Mouse (Mus musculus): ENCODE data around the gene Cybrd1.

The Cybrd1 gene

GRCm38 (mm10) chr2:71117797-71118708, at the start of gene Cybrd1:
TSS of gene Cybrd1 (plus strand) at chr2:71117923.
- peak; percentile 54 for DNase-seq

GRCm38 (mm10) chr2:71071601-71072000, 46.1 kb upstream of the Cybrd1 start:
- no peak for DNase-seq

- no peak for DNase-seq
Measured at GRCm38 (mm10) chr2:71073330-71073729, 44.4 kb upstream of the Cybrd1 start.

DNA sequence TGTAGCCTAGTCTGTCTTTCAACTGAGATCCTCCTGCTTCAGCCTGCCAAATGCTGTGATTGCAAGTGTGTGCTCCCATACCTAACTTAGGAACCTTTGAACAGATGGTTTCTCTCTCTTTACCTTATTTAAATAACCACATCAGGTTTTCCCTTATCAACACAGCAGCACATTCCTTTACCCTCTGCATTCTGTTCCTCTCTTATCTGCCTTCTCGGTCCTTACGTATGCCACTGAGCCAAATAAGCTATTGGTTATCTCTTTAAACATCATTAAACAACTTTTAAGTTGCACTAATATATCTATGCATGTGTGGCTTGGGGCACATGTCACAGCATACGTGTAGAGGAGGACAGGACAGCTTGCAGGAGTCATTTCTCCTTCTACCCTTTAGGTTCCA, 43.9 kb upstream of the Cybrd1 start:
- no peak for DNase-seq

DNA sequence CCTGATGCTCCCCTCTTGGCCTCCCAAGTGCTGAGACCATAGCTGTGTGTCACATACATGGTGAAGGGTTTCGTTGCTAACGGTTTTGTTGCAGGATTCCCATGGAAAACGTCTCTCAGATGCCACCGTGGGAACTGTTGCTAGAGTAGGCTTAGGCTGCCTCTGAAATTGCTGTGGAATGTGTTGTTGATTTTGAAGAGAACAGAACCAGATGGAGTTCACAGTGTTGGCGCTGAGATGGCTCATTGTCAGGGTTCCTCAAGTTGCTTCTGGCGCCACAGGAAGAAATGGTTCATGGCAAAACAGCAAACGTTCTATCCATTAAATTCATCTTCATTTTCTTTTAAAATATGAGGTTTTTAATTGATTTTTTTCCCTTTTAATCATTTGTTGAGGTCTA, 35.3 kb upstream of the Cybrd1 start:
- no peak for DNase-seq

DNA sequence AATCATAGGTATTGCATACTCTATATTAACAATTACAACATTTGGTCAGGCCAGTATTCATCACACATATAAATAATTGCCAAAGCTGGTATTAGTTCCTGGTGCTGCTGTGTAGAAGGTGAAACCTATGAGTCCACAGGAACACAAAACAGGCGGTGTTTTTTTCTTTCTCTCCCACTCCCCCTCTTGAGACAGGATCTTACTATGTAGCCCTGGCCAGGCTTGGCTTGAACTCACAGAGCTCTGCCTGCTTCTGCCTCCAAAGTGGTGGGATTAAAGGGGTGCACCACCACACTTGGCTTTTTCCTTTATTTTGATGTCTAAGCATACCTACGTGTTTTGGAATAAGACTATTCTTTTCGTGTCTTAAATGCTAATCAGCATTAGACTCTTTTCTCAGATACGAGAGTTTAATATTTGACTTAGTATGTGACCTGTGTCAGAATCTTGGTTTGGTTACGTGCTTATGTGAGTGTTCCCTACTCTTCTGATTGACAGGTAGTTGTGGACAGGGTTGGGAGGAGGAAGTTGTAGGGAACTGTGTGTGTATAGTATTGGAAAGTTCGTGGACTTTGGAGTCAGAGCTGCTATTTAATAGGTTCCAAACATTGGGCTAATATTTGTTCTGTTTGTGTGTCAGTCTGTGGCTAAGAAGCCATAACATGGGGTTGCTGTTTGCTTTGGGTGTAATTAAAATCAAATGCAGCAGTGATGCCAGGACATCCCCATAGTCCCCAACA, 34.1 kb upstream of the Cybrd1 start:
- DNase-seq, result no peak

- no peak for DNase-seq
Measured at GRCm38 (mm10) chr2:71089766-71090165, 28.0 kb upstream of the Cybrd1 start.

DNA sequence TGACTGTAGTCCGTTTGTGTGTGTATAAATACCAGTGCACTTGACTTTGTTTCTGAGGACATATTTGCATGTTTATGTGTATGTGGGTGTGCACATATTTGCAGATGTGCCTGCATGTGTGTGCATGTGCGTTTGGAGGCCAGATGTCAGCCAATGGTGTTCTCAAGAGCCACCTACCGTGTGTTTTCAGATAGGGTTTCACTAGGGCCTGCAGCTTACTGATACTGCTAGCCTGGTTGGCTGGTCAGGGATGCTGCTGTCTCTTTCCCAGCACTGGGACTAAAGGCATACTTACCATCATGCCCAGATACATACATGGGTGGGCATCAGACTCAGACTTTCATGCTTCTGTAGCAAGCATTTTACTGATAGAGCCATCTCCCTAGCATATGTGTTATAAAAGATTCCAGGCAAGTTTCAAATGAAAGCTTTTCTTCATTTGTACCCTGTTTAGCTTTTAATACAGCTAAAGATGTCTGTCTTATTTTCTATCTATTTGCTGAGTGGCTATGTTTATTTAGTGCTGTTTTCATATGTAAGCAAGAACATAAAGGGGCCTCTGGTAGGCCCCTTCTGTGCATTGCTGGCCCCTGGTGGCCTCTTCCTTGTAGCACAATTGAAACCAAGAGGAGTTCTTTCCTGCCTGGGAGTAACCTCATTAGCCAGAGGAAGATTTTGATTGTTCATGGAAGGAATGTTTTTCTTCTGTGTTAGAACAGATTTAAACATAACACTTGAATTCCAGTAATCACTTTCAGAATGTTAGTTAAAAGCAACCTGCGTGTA, 26.9 kb upstream of the Cybrd1 start:
- peak; percentile 76 for DNase-seq

DNA sequence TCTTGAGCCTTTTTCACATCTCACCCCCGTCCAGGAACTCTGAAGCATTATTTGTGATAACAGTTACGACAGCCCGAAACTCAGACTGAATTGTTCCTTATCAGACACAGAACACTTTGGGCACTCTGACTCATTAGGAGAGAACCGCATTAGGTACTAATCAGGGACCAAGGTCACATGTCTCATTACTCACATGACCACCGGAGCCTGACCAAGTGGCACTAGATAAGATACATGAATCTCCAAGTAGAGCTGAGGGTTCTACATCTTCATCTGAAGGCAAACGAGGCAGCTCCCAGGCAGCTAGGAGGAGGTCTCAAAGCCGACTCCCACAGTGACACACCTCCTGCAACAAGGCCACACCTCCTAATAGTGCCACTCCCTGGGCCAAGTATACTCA, 21.6 kb upstream of the Cybrd1 start:
- DNase-seq, result no peak

DNA sequence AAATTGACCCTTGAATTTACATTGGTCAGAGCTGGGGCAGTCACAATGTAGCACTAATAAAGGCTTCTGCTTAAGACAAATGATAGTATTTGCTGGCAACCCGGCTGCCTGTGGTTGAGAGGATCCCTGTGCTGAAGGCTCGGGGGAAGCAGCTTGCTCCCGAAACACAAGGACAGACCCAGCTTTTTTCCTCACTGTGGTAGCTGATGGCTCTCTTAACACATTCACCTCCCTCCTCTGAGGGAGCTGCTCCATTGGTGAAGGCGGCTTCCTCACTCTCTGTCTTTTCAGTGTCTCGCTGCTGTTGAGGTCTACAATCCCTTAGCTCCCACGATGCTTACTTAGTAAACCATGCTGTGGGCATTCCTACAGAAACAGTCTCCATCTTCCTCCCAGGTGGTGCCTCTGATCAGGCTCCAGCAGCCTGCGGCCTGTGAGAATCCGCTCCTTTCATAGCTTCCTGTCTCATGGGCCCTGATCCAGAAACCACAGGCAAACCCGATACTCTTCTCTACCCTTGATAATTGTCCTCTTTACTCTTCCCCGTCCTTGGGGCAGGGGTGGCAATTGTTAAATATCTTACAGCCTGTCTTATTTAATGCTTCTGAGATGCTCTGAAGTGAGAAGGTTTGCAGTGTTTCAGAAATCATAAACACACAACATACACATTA, 15.0 kb upstream of the Cybrd1 start:
- DNase-seq, result no peak

GRCm38 (mm10) chr2:71103292-71103680, 14.4 kb upstream of the Cybrd1 start:
- DNase-seq, result no peak

DNA sequence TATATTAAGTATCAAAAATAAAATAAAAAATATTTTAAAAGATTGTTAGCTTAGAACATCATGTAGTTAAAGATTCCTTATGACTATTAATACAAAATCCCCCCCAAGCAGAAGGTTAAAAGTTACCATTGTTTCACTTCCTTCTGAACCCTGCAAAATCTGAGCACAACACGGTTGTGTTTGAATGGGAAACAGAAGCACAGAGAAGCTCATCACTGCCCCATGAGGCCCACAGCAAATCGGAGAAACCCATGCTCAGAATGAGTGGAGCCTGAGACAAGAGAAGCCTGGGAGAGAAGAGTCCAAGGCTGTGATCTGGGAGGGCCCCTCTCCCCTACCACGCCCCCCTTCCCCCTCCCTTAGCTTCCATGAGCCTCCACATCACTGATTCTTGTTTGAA, 13.0 kb upstream of the Cybrd1 start:
- DNase-seq, result no peak

DNA sequence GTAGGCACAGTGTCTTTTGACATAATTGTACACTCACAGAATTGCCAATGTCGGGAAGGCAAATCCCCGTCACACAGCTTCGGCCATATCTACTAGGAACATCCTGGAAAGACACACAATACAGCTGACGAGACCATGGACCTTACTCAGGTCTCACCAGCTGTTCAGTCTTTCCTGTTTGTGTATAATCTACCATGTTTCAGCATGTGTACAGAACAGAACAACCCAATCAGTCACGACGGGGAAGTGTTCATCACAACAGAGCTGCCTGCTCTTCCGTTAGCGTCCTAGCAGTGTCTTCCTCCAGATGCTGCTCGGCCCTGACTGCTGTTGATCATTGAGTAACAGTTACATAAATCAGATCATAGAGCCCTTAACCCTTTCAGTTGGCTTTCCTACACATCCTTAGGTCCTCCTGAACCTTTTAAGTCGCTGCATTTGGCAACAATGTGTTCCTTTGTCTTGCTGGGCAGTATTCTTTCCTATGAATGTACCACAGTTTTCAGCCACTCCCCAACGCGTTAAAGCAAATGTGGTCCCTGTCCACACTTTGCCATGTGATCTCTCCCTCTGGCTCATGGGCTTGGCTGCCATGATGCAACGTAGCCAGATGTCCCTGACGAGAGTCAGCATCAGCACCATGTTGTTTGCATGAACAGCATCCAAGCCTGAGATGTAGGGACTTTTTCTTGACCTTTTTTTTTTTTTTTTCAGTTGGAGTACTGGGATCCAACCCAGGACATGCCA, 12.1 kb upstream of the Cybrd1 start:
- DNase-seq, result no peak

- DNase-seq, result no peak
Measured at GRCm38 (mm10) chr2:71107225-71107624, 10.5 kb upstream of the Cybrd1 start.

DNA sequence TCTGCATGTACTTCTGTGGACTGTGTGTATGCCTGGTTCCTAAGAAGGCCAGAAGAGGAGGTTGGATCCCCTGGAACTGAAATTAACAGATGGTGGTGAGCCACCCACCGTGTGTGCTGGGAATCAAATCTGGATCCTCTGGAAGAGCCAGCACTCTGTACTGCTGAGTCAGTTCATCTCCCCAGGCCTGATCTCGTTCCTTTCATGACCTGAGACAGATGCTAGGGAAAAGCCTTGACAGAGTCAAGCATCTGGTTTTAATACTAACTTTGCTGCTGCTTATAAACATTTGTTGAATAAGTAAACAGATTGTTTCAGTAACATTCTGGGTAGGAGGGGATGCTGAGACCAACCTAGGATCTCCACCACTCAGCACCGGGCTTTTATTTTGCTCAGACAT, 9.2 kb upstream of the Cybrd1 start:
- DNase-seq, result no peak

DNA sequence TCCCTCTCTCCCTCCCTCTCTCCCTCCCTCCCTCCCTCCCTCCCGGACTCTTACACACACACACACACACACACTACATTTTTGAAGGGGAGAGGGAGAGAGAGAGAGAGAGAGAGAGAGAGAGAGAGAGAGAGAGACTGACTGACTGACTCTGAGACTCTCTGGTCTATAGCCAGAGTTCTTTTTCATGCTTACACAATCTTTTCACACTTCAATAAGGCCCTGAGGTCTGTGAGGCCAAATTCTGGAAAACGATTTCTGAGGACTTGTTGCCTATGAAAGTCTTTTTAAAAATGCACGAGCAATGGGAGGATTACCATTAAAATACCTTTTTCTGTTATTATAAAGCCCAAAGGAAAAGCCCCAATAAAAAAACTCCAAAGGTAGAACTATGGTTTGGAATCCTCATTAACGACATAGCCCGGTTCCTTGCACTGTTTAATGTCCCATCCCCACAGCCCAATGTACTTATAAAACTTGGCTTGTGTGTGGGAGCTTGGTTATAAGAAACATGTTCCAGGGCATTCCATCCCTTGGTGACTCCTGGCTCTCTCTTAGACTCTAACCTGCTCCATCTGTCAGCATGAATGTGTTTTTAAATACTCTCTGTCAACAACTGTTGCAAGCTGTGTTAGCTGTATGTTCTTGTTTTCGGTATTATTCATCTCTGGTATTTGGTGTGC, 4.1 kb upstream of the Cybrd1 start:
- DNase-seq, result no peak

GRCm38 (mm10) chr2:71116151-71116550, 1.6 kb upstream of the Cybrd1 start:
- DNase-seq, result peak; percentile 53

DNA sequence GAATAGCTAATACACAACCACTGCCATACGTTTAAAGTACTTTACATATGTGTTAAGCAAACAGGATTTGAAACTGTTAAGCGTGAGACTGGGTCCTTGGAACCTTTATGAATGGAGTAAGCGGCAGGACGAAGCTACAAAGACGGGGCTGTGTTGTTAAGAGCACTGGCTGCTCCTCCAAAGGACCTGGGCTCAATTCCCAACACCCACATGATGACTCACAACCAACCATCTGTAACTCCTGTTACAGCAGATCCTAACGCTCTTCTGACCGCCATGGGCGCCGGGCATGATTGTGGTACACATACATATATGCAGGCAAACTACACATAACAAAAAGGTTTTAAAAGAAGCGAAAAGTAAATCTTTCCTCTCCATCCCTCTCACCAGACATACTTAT, 3.1 kb downstream of the Cybrd1 start:
- no peak for DNase-seq

- DNase-seq, result no peak
Measured at GRCm38 (mm10) chr2:71121406-71121805, 3.7 kb downstream of the Cybrd1 start.

DNA sequence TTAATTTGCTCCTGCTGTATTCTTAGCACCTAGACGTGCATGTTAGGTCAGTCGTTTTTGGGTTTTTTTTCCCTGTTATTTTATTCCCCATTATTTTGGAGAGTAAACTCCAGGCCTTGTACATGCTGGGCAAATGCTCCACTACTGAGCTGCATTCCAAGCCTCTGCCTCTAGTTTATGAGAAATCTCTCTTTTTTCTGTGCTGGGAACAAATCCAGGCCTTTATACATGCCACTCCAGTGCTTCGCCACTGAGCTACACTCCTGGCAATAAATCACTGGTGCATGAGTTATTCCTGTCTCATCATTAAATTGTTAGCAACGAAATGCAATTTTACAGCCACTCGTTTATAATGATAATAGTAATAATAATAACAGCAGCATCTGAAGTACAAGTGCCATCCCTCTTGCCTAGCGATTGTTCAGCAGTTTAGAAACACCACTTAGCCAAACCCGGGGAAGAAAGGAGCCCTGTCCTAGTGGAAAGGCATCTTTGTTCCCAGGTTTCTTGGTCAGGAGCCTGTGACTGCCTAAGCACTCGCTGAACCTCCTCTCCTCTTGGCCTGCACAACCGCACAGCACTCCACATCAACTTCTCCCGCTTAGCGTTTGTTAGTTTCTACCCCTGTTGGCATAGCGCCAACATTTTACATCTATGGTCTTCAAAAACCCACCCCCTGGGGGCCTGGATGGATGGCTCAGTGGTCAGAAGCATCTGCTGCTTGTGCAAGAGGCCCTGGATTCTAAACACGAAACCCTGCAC, 4.7 kb downstream of the Cybrd1 start:
- no peak for DNase-seq

DNA sequence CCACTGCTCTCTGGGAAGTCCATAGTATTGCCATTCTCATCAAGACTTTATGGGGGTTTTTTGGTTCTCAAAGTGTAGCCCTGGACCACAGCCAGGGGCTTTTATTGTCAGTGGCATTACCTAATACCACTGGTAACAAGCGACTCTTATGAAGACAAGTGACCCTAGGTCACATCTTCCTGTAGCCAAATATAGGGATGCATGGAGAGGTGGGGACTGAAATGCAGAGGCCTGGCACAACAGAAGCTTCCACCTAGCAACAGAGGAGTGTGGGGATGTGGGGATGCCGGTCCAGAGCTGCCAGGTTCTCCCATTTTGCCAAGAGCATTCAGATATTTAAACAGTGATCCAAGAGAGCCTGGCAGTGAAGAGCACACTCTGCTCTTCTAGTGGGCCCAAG, 5.9 kb downstream of the Cybrd1 start:
- DNase-seq, result no peak
